Mouse (Mus musculus) ovary, postnatal 10 days (tissue): ENCODE results near the gene Olfr1356.
"Not testable (repeated sequence)": the region's sequence is repeated elsewhere in the genome, so short reads cannot be mapped to it uniquely, and the experiment has no call there.

ENCODE experiments used
- DNase-seq: peaks from one replicate; pipeline ENCODE4 v3.0.0; 2022; ENCODE audit warnings: low spot score

The Olfr1356 gene

DNA sequence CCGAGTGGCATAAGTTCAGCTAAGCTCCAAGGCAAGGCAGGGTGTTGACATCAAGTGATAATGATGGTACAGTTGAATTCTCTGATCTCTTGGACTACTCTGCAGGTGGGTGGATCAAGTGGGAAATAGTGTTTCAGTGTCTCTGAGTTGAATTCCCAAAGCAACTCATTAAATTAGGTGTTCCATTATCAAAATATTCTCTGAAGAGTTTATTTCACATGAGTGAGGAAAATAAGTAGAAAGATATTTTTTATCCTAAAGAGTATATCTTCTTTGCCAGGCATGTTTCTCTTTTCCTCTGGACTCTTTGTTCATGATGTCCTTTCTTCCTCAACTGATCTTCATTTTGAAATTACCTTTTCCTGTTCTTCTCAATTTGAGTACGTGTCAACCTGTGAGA is at the start of gene Olfr1356:
Gene Olfr1356, minus strand, starts transcription at position 101 of the 400 bp plus-strand sequence.
- DNase-seq: no peak

DNA sequence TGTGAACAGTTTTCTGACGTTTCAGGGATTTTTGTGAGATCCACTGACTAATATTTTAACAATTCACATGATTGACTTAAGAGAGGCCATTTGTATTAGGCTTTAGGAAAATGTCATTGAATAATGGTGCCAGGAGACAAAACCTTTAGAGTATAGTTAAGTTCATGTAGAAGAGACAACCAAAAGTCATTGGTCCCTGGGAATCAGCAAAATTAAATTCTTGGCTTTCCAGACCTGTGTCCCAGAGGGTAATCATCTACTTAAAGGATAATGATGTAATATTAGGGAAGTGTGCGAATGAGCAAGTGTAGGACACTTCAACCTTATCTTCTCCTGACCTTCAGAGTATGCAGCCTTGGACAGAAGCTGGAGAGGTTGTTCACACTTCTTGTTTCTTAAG is 23.3 kb upstream of the Olfr1356 start, which contains the start of gene Olfr1355:
Gene Olfr1355, plus strand, starts transcription at position 301 of the 400 bp plus-strand sequence.
- no peak for DNase-seq

DNA sequence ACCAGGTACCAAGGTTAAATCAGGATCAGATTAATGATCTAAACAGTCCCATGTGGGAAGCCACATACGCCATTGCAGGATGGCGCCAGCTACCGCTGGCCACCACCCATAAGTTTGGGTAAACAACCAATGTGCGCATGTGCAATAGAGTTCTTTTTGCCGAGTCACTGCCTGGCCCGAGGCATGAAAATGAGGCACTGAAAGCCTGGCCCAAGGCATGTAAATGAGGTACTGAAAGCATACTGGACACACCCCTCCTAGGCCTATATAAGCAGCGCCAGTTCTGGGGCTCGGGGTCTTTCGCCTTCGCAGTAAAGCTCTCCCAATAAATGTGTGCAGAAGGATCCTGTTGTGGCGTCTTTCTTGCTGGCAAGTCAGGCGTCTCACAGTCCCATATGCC is 11.5 kb downstream of the Olfr1356 start:
- DNase-seq: not testable (repeated sequence)

- DNase-seq: no peak
These were observed 39.5 kb downstream of the Olfr1356 start for GRCm38 (mm10) chr10:78812358-78813060.

GRCm38 (mm10) chr10:78801449-78801848 is 50.5 kb downstream of the Olfr1356 start:
- no peak for DNase-seq
